Mouse (Mus musculus) embryonic fibroblast, embryonic 13.5 days (primary cell): ENCODE data around the gene Usp15. TPM values are rescaled to one million over a fixed set of nuclear protein-coding genes. Genes with fewer than 3 reads are reported as not detected.

Source experiments
- H3K27ac ChIP-seq: 2 replicates; pipeline ENCODE4 v1.5.1; 2012; ENCODE audit warnings: low read length, control low read depth, inconsistent platforms; ENCODE audit not compliant: insufficient read depth
- H3K4me1 ChIP-seq: 2 replicates; pipeline ENCODE4 v1.6.1; 2011; ENCODE audit warnings: low read length; ENCODE audit not compliant: control insufficient read depth, insufficient read depth
- H3K4me3 ChIP-seq: 2 replicates; pipeline ENCODE4 v1.5.1; 2011; ENCODE audit warnings: mild to moderate bottlenecking, control low read depth, low read length; ENCODE audit not compliant: insufficient read depth
- CTCF ChIP-seq: IDR thresholded peaks from 2 replicates; pipeline ENCODE4 v1.5.1; 2011; ENCODE audit warnings: mild to moderate bottlenecking, control low read depth, low read length, moderate library complexity, borderline replicate concordance; ENCODE audit not compliant: insufficient read depth
- POLR2A ChIP-seq: IDR thresholded peaks from 2 replicates; pipeline ENCODE4 v1.6.1; 2011; ENCODE audit warnings: low read depth, mild to moderate bottlenecking, control low read depth, low read length, moderate library complexity
- polyA plus RNA-seq: library from polyadenylated mRNA; stranded (reverse); fragments of >200 nt; gene quantifications from 2 replicates; pipeline ENCODE4 v1.2.4, GENCODE M21; 2011; ENCODE audit warnings: low read depth; ENCODE audit not compliant: missing spikeins, insufficient read length

The Usp15 gene
- polyA plus RNA-seq, 1 experiment, result 112 TPM

DNA sequence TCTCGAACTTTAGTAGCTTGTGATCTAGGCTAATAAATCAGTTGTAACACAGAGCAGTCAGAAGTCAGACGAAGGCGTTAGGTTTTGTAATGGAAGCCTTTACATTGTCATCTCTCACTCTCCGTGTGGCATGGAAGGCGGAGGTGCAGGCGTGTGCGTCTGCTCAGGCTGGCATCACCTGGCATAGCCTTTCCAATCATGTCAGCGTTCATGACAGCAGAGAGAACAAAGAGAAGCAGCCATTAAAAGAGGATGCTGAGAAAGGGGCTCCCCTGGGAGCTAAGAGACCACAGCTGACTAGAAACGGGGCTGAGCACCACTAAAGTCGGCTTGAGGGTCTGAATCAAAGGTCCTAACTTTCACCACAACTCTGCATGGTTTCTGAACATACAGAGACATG is 140.3 kb downstream of the Usp15 start:
- Histone ChIP-seq H3K4me1 (0 out of 2 replicates have a peak, but pooled peaks cover 3% of the 10 kb centered on the region), H3K4me3 (no peak overlapping the region), H3K27ac (no peak overlapping the region)
- TF ChIP-seq CTCF, result no peak
- no peak for TF ChIP-seq POLR2A

DNA sequence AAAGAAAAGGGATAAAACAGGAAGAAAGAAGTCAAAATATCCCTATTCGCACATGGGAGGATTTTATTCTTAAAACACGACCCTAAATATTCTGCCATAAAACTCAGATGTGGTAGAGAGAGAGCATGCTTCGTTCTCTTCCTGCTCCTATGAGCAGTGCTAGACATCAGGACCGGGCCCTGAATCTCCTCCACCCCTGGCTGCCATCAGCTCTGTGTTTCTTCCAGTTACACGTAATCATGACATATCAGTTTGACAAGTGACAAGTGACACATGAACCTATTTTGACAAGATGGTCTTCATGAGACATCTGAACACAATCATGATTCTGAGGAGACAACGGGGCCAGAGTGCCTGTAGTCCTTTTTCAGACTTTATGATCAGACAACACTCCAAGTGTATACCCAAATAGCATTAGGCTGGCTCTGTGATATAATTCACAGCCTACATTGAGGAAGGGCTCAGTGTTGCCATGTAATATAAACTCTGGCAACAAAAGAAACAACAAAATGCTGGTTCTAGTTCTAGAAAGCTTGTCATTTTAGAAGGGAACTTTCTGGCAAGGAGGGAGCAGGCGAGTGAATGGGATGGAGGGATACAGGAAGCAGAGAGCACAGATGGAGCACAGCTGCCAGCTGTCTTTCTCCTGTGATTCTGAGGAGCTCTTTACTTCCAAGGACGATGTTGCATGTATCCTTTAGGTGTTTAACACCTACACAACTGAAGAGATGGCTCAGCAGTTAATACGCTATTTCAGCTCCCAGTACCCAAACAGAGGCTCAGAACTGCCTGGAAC is 141.4 kb downstream of the Usp15 start:
- TF ChIP-seq POLR2A, result no peak
- TF ChIP-seq CTCF, result no peak
- H3K4me3 ChIP-seq, result no peak overlapping the region

More for the DNA sequence above, 141.4 kb downstream of the Usp15 start:
- Histone ChIP-seq H3K27ac (no peak overlapping the region), H3K4me1 (0 out of 2 replicates have a peak, but pooled peaks cover 3% of the 10 kb centered on the region)

Other genes with a start within 250 kb of the Usp15 start
- 80.7 and 89.2 TPM in 2 replicates for gene Mon2, start 120.5 kb downstream of the Usp15 start, polyA plus RNA-seq
- 0.42 and 0.77 TPM in 2 replicates for gene Fam19a2, start 67.0 kb upstream of the Usp15 start, polyA plus RNA-seq